Mouse (Mus musculus) urinary bladder, adult 18-20 months (tissue): Measurements from ENCODE around the gene Mchr1.

ENCODE experiments used
- DNase-seq, 2 experiments: peaks; one replicate each; pipeline ENCODE4 v3.0.0; 2022; ENCODE audit warnings: low spot score in 2 of 2, mixed read lengths in 2 of 2

The Mchr1 gene

DNA sequence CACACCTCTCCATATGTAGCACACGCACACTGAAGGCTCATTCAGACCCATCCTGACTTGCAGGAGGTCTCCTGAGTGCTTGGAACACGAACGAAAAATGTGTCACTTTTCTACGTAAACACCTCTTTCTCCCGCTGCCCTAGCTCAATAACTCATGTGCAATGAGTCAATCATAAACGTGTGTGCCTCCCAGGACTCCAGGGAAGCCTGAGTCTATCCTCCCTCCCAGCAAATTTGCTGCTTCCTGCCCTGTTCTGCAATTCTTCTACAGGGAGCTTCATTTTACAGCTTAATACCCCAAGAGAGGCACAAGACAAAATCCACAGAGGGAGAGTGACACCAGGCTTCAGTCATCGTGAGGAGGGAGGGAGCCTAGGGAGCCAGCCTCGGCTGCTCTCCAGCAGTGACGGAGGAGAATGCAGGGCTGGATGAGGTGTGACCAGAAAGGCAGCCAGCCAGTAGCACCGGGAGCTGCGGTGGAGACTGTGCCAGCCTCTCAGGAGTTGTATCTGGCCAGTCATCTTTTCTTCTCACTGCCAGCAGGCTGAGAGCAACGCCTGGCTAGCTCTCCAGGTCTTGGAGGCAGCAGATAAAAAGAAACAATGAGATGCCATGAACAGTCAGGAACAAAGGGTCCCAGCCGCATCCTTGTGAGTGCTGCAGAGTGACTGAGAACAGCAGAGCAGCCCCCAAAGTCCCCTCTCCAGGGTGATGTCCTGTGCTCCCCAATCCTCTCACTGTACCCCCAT is 37.2 kb downstream of the Mchr1 start:
- peak in 1 of 2 experiments; percentile 9 for DNase-seq

- no peak for DNase-seq
These were observed 38.1 kb downstream of the Mchr1 start for GRCm38 (mm10) chr15:81273361-81273760.

- no peak for DNase-seq
These were observed 42.6 kb downstream of the Mchr1 start for GRCm38 (mm10) chr15:81277928-81278327.

- DNase-seq: no peak
These were observed 43.4 kb downstream of the Mchr1 start for GRCm38 (mm10) chr15:81278699-81279098.

- DNase-seq: no peak
These were observed 48.9 kb downstream of the Mchr1 start for GRCm38 (mm10) chr15:81284121-81284734.
